Mouse (Mus musculus): ENCODE measurements around the gene Brsk1.
A peak's percentile ranks its signal among the peaks of the same experiment; 100 is the strongest.

Brsk1 gene

DNA sequence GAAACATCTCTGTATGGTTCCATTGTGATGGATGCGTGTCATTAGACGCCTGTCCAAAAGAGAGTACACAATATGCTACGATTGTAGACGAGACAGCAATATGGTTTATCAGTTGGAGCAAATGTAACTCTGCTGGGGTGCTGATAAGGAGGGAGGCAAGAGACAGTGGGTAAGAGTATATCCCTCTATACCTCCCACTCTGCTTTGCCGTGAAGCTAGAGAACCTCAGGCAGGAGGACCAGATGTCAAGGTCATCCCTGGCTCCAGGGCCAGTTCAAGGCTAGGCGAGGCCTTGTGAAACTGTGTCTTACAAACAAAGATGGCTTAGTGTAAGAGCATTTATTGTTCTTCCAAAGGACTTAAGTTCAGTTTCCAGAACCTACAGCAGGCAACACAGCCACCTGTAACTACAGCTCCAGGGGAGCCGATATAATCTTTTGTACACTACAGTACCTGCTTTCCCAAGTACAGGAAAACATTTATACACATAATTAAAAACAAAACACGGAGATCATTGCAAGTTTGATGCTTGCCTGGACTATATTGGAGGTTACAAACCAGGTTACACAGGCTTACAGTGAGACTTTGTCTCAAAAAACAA, 19.6 kb upstream of the Brsk1 start:
- no peak for DNase-seq

DNA sequence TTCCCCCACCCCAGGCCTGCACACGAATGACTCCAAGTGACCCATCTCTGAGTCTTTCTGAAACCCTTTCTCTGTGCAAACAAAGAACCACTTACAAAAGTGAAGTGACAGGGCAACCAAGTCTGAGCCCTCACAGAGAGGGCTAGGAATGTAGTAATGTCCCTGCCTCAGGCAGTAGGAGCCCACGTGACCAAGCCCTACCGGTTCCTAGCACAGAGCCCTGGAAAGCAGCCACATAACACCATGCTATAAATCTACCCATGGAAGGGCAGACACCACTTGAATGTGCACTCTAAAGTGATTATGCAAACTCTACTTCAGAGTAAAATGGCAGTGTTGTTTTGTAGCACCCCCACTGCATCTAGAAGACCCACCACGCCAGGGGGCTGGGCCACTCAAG, 18.4 kb upstream of the Brsk1 start:
- DNase-seq = peak; percentile 33 to 70

DNA sequence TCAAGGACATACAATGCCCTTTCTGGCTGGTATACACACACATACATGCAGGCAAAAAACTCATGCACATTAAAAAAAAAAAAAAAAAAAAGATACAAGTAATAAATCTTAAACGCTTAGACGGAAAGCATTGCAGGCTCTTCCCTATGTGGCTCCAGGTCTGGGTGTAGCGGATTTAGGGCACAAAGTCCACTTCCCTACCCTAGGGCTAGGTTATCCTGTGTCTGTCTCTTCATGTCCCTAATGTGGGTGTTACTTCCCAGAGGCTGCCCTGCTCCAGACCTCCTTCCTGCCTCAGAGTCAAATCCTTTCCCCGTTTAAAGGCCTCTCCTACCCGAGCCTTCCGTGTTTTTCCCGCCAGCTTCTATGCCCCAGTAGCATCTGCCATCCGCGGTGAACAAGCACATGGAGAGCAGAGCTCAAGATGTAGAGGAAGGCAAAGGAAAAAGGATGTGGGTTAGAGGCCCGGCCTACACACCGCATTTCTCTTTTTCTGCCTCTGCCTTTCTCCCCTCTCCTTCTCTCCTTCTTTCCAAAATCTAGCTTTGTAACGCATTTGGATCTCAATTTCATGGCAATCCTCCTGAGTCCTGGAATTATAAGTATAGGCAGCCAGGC, 16.2 kb upstream of the Brsk1 start:
- DNase-seq = no peak

DNA sequence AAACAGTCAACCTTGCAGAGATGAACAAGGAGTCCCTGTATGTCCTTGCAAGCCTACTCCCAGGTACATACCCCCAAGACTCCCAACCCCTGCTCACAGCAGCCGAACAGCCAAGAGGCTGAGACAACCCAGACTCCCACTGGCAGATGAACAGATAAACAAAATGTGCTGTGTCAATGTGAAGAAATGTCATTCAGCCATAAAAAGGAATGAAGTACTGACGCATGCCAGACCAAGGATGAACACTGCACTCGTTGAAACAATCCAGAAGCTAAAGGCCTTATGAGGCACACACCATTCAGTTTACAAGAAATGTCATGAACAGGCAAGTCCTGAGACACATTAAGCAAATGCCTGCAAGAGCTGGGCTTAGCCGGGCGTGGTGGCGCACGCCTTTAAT, 15.2 kb upstream of the Brsk1 start:
- no peak for DNase-seq

DNA sequence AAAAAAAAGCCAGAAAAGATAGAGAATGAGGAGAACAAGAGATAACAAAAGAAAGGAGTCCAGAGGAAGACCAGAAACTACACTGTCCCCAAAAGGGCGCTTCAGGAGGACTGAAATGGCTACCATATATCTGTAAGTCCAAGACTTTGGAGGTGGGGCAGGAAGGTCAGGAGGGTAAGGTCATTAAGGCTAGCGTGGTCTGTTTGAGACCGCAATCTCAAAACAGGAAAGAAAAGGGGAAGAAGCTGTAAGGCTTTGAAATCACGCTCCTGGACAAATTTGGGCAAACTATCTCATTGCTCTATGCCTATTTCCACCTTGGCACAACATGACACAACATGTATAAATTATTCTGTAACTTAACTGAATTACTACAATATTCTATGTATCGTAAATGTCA, 7.1 kb upstream of the Brsk1 start:
- no peak for DNase-seq

DNA sequence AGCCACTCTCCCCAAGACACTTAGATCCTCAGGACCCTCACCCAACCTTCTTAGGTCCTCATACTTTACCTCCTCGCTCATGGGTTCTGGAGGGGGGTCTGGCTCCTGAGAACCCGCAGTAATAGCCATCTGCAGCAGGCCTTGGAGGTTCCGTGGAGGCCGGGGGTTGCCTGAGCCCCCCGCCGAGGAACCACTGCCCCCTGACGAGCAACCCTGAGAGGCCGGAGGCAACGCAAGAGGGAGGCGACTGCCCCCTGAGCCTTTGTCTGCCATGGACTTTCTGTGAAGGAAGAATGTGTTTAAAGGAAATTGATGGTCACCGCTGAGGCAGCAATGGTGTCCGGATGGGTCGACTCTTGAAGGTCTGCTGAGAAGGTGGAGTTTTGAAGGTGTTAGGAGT, 6.2 kb upstream of the Brsk1 start:
- DNase-seq = no peak

DNA sequence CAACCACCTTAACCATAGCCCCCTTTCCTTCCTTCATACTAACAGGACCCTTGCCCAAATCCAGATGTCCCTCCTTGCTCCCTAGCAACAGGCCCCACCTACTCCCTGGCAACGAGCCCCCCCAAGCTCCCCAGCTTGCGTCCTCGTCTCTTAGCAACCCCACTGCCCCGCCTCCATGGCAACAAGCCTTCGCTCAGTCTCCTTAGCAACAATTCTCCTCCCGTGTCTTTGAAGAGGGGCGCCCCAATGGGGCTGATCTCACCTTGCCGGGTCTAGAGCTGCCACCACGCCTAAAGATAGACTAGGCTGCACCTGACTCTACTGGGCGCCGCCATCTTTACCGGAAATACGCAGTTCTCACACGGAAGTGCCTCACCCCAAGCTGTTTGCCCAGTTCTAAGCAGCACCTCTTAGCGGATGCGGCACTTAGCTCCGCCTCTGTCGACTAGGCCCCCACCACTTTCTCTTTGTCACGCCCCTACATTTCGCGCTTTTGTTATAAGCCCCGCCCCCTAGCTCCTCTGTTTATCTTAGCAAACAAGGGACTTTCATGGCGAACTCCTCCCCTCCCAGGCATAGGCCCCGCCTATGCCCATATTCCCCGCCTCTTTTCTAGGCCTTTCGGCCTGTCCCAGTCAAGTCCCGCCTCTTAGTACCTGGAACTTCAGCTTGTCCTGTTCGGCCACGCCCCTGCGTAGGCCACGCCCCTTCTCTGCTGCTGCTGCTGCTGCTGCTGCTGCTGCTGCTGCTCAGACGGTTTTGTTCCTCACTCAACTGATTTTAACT, 5.6 kb upstream of the Brsk1 start, which contains the start of gene Hspbp1:
Gene Hspbp1 (minus strand): TSS at position 437 of the 786 bp plus-strand sequence.
- DNase-seq = peak; percentile 98

DNA sequence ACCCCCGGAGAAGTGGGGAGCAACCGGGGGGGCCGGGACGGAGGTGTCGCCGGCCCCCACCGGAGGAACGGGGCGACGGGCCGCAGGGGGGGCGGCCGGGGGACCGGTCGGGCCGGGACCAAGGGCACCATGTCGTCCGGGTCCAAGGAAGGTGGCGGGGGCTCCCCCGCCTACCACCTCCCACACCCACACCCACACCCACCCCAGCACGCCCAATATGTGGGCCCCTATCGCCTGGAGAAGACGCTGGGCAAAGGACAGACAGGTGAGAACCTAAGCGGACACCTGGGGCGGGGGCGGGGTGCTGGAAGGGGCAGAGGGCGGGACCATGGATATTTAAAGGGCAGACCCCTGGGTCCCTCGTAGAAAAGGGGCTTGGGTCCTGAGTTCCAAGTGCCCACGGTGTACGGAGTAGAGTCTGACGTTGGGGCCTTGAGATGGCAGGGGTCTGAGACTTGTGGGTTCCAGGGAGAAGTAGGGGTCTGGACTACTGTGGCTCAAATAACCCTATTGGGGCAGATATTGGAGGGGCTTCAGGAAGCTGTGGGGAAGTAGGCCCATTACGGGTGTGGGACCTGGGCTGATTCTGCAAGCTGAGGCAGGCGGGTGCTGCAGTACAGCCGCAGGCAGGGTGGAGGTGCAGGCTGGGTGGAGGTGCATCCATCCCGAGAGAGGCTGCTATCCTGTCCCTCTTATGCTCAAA, 698 bp downstream of the Brsk1 start:
- no peak for DNase-seq

DNA sequence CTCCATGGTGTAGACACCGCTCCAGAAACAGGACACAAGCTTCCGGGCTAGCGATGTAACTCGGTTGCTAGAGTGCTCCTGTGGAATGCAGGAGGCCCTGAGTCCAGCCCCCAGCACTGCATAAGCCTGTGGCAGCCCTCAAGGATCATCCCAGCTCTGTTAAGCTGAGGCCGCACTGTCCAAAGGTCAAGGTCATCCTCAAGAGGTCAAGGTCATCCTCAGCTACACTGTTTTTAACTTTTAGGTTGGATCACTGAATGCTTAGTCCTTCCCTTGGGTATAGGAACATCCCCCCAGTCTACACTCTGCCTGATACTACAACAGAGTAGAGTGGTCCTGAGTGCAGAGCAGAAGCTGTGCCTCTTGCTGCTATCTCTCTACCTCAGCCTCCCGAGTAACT, 2.6 kb downstream of the Brsk1 start:
- no peak for DNase-seq

DNA sequence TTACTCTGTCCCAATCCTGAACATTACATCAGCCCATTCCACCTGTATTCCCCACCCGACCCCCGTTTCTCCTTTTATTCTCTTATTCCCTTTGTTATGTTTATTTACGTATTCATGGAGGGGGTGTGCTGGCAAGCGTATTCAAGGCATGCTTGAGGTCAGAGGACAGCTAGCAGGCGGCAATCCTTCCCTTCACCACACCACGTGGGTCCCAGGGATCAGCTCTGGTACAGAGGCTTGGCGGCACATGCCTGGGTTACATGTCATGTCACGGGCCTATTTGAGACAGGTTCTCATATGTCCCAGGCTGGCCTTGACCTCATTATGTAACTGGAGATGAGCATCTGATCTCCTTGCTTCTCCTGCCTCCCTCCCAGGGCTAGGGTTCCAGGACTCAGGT, 11.9 kb downstream of the Brsk1 start:
- no peak for DNase-seq

DNA sequence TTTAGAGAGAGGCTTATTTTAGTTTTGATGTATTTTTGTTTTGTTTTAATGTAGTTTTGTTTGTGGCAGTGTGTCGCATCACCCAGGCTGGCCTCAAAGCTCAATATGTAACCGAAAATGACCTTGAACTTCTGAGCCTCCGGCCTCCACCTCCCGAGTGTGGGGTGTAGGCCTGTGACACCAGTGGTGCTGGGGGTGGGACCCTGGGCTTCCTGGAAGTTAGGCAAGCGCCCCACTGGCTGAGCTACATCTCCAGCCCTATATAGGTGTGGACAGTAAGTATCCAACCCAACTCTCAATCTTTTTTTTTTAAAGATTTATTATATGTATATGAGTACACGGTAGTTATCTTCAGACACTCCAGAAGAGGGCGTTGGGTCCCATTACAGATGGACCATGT, 12.8 kb downstream of the Brsk1 start:
- no peak for DNase-seq

DNA sequence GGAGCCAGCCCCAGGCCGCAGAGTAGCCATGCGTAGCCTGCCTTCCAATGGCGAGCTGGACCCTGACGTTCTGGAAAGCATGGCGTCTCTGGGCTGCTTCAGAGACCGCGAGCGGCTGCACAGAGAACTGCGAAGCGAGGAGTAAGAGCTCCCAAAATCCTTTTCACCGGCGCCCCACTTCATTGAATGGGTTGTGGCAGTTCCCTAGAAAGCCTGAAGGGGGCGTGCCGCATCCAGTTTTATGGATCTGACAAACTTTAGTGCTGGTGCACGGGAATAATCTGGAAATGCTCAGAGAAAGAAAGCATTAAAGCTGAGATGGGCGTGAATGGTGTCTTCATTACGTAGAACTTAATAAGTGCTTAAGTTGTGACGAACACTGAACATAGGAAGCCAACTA, 14.7 kb downstream of the Brsk1 start:
- DNase-seq = peak; percentile 27 to 50

DNA sequence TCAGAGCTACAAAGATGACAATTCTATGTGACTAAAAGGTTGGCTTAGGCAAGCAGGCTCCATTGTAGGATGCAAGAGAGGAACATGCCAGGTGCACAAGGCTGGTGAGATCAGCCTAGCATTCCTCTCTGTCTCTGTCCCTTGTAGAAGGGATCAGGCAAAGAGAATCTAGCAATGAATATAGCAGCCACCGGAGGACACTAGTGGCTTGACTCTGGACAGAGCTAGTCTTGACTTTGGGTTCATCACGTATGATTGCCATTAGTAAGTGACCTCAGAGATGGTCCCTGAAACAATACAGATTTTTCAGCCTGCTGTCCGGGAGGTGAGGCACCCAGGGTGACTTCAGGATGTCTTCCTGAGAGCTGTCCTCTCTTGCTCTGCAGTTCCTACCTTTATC, 22.2 kb downstream of the Brsk1 start:
- DNase-seq = no peak

DNA sequence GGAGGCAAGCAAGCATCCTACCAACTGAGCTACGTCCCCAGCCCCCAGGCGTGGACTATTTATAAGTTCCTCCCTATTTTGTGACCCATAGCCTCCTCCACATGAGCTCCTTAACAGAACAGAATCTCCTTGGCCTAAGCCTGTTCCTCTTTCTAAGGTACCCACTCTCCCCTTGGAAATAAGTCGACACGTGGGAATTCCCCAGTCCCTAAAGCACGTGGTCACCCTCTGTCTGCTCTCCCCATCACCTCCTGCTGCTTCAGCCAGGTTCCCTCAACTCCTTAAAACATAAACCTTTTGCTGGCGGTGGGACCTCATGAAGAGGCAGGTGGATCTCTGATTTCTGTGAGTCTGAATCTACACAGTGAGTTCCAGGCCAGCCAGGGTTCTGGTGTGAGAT, 26.6 kb downstream of the Brsk1 start:
- DNase-seq = no peak

DNA sequence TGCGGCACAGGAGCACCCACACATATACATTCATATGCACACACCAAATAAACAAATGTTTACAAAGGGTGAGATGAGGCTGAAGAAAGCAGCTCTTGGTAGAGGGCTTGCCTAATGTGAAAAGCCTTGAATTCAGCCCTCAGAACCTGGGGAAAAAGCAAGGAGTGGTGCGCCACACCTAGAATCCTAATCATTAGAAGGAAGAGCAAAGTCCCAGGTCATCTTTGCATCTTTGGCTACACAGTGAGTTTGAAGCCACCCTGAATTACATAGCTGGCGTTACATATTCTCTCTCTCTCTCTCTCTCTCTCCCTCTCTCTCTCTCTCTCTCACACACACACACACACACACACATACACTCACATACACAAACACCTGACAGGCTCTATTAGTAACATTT, 28.9 kb downstream of the Brsk1 start:
- no peak for DNase-seq

DNA sequence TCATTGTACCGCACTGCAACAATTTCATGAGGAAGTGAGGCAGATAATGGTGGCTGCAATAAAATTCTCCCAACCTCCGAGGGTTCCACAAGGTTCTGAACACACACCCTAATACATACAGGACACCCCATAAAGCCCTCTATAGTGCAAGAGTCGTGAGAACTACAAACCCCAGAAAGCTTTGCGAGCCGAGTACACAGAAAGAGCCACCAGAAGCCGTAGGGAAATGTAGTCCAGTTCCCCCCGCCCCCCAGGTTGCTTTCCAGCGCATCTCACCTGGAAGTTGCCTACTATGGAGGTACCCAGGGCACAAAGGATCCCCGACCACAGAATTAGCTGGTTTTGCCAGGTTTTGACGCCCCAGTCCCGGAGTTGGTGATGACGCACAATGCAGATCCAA, 33.1 kb downstream of the Brsk1 start:
- DNase-seq = peak; percentile 25 to 44

DNA sequence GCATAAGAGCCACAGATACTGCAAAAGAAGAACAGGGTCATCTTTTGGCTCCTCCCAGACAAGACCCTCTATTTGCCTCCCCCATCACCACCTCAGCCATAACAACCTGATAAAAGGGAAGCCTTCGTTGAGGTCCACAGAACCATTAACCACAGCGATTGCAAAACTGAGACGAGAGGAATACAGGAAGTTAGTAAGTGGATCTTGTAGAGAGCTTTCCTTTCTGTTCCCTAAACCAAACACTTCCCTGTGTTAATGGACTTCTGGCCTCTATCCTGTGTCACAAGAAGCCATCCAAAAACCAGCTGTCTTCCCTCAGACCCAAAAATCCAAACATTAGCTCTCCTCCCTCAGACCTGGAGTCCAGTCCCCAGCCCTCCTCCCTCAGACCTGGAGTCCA, 34.0 kb downstream of the Brsk1 start:
- DNase-seq = peak in 1 of 2 experiments; percentile 38

DNA sequence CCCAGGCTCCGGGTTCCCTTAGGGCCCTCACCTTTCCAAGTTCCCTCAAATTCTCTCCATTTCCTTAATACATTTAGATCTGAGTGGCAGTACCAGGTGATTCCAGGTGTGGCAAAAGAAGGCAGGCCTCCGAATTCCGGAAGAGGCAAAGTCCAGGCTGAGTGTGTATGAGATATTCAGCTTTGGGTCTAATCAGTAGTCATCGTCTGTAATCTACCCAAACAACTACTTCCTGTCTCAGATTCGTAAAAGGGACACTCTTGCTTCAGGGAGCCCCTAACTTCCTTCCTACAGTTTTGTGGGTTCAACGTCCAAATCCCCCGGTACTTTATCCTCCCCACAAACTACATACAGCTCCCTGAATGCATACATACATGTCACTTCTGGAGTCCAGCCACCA, 34.8 kb downstream of the Brsk1 start, which contains the start of gene Tmem150b:
Gene Tmem150b (minus strand): TSS at position 81 of the 400 bp plus-strand sequence.
- DNase-seq = no peak

DNA sequence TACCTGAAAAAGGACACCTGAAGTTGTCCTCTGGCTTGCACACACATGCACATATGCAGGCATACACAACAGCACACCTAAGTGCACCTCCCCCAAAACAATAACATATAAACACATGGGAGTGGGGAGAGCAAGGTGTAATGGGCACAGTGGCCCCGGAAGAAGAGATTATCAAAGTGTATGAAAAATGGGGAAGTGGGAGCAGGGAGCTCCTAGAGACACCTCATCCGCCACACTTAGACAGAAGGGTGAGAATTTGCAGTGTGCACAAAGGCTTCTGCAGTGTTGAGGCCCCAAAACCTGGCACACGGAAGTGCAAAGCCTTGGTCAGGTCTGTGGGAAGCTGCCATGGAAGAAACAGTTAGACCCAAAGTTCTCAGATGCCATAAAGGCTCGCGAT, 40.7 kb downstream of the Brsk1 start:
- DNase-seq = no peak

DNA sequence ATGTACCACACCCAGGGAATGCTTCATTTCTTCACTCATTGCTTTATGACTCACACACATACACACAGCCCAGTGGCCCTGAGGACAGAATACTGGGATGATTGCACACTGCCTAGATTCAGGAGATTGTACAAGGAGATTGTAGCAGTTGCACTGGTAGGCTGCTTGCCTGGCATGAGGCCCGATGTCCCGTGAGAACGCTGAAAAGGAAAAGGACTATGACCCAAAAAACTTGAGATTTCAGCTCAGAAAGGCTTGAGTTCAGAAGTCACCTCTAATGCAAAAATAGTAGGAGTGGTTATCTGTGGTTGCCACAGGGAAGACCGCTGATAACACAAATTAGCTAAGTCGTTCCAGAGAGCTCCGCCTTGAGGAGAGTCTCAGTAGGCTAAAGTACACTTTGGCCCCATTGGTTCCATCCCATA, 42.6 kb downstream of the Brsk1 start:
- no peak for DNase-seq

DNA sequence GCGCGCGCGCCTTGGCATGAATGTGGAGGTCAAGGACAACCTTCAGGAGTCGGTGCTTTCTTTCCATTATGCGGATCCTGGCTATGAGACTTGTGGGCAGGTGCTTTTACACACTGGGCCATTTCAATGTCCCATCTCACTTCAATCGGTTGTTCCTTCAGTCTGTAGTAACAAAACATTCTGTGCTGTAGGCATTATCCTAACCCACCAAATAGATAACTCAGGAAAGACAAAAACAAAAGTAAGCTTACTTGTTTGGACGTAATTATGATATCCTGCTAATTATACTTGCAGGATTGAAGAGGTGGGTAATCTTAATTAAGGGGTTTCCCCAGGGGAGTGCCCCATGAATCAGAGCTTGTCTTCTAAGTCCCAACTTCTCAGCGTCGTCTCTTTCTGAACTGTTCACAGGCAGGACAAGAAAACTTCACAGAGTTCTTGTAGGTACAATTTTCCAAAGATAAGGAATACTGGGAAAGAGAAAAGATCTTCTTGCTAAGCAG, 48.7 kb downstream of the Brsk1 start:
- no peak for DNase-seq

DNA sequence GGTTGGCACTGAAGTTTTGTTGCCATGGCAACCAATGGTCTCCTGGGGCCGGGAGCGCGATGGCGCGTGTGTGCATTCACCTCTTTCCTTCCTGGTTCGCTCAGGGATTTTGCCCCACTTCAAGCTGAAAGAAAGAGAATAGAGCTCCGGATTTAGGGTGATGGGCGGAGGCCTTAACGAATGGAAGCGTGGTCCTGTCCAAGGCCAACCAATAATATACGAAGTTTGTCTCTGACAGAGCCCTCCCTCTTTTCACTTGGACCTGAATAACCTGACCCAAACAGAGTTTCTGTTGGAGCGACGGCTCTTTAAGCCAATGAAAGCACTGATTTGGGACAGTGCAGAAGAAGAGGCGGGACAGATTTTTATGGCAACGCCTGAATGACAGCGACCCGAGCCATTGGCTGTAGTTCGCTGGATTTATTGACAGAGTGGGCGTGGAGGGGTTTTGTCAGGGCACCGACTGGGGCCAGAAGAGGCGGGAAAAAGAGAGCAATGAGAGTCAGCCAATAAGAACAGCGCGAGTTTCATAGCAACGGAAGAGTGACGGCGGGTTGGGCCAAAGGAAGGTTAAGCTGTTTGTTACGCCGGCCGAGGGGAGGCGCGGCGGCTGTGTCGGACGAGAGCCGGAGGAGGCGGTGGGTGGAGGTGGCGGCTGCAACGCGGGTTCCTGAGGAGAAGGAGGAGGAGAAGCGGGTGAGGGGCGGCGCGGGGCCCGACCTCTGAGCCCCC, 49.3 kb downstream of the Brsk1 start, which contains the start of gene Kmt5c:
Gene Kmt5c (plus strand): TSS at position 572 of the 732 bp plus-strand sequence.
- peak; percentile 100 for DNase-seq

Measured in lung, adult 18-20 months (tissue).